Mouse (Mus musculus) adrenal gland, postnatal 10 days (tissue): ENCODE results near the gene Adam22. TPM values are rescaled to one million over a fixed set of nuclear protein-coding genes. Genes with fewer than 3 reads are reported as not detected.
"Not testable (repeated sequence)": the region's sequence is repeated elsewhere in the genome, so short reads cannot be mapped to it uniquely, and the experiment has no call there.

Source experiments
- DNase-seq: peaks from one replicate; pipeline ENCODE4 v3.0.0; 2021; ENCODE audit warnings: mixed read lengths
- microRNA-seq: library from miRNA; unstranded; fragments of <30 nt; microRNA quantifications from one replicate; pipeline ENCODE4 v1.2.0, GENCODE M21; 2021
- total RNA-seq, 2 experiments: library from RNA; stranded (reverse); gene quantifications; 2 replicates each; pipeline ENCODE4 v1.2.3; 2021

The Adam22 gene
- total RNA-seq, 2 experiments from 2014 or later: 5.2 to 6.8 TPM

- DNase-seq: peak; percentile 95
These were observed 311.6 kb downstream of the Adam22 start for GRCm38 (mm10) chr5:8056141-8057017.

GRCm38 (mm10) chr5:8055721-8056129 is 312.2 kb downstream of the Adam22 start:
- DNase-seq: peak; percentile 22

- DNase-seq: no peak
These were observed 314.1 kb downstream of the Adam22 start for GRCm38 (mm10) chr5:8053827-8054226.

- DNase-seq: no peak
These were observed 322.1 kb downstream of the Adam22 start, which contains the start of gene Sri for GRCm38 (mm10) chr5:8045855-8046254. Gene Sri, plus strand, starts transcription at chr5:8046078.

- not testable (repeated sequence) for DNase-seq
These were observed 333.4 kb downstream of the Adam22 start for GRCm38 (mm10) chr5:8034596-8034995.

Small RNA genes within 50 kb of the gene (microRNA-seq; reads per million reads assigned to microRNA genes)
- not detected for gene Gm24196

Other genes starting within 250 kb of the Adam22 start
- 10 to 100 TPM in 1 of 2 experiments, 1 to 10 TPM in 1; 9.8 to 14.3 TPM for gene Dbf4, start 54.6 kb upstream of the Adam22 start, total RNA-seq
- 10 to 100 TPM in 1 of 2 experiments, 1 to 10 TPM in 1; 8.7 to 13.3 TPM for gene Slc25a40, start 54.7 kb upstream of the Adam22 start, total RNA-seq